Mouse (Mus musculus): ENCODE measurements around the gene Gm13285.
"Not testable (repeated sequence)": the region's sequence is repeated elsewhere in the genome, so short reads cannot be mapped to it uniquely, and the experiment has no call there.

GRCm38 (mm10) chr4:88835225-88835624 lies 35.8 kb downstream of the Gm13285 start, which contains the start of gene Ifna5:
- TF ChIP-seq CTCF (IDR thresholded peaks at IDR 0.05; ENCODE audit: control insufficient read depth, insufficient read depth, low read length); POLR2A (IDR thresholded peaks at IDR 0.05; ENCODE audit: borderline replicate concordance, control insufficient read depth, low read depth, low read length): not testable (repeated sequence)
